Mouse (Mus musculus) erythroblast, embryonic 14.5 days (primary cell): ENCODE results near the gene Vti1a. TPM values are rescaled to one million over a fixed set of nuclear protein-coding genes. Genes with fewer than 3 reads are reported as not detected.

ENCODE experiments used
- H3K27me3 ChIP-seq: 2 replicates; pipeline ENCODE4 v1.6.1; 2012; ENCODE audit warnings: inconsistent platforms; ENCODE audit not compliant: control insufficient read depth
- H3K36me3 ChIP-seq: 2 replicates; pipeline ENCODE4 v1.6.1; 2012; ENCODE audit warnings: mild to moderate bottlenecking, inconsistent platforms; ENCODE audit not compliant: control insufficient read depth
- H3K4me1 ChIP-seq: 2 replicates; pipeline ENCODE4 v1.6.1; 2012; ENCODE audit warnings: inconsistent platforms; ENCODE audit not compliant: control insufficient read depth
- H3K4me3 ChIP-seq: replicated peaks from 2 replicates; pipeline ENCODE3; 2012; ENCODE audit warnings: moderate library complexity, mild to moderate bottlenecking, inconsistent platforms
- H3K9me3 ChIP-seq: 2 replicates; pipeline ENCODE4 v1.6.1; 2012; ENCODE audit warnings: low read length, inconsistent platforms, mixed read lengths; ENCODE audit not compliant: control insufficient read depth
- GATA1 ChIP-seq: IDR thresholded peaks from 2 replicates; pipeline ENCODE4 v1.6.1; 2012; ENCODE audit warnings: low read length, inconsistent platforms, mixed read lengths
- TAL1 ChIP-seq: IDR thresholded peaks from 3 replicates; pipeline ENCODE4 v1.6.1; 2012; ENCODE audit warnings: low read length, inconsistent platforms, mixed read lengths
- polyA plus RNA-seq: library from polyadenylated mRNA; stranded (reverse); fragments of >175 nt; gene quantifications from 2 replicates; pipeline ENCODE4 v1.2.3, GENCODE M21; 2012

Gene Vti1a
- polyA plus RNA-seq, 1 experiment = 1.0 TPM

GRCm38 (mm10) chr19:55641891-55642290 is 325.8 kb downstream of the Vti1a start:
- no peak for TF ChIP-seq TAL1
- no peak for TF ChIP-seq GATA1
- Histone ChIP-seq H3K27me3 (peaks cover 3% of the 10 kb centered on the region; the same call in 1 of the 2 replicates), H3K4me1 (no peaks in the 10 kb centered on the region; the same call in none of the 2 replicates), H3K4me3 (no peak overlapping the region), H3K9me3 (no peaks in the 10 kb centered on the region), H3K36me3 (no peaks in the 10 kb centered on the region)

GRCm38 (mm10) chr19:55642361-55642760 is 326.3 kb downstream of the Vti1a start:
- Histone ChIP-seq H3K4me1 (no peaks in the 10 kb centered on the region; the same call in none of the 2 replicates), H3K9me3 (no peaks in the 10 kb centered on the region), H3K27me3 (peaks cover 3% of the 10 kb centered on the region; the same call in 1 of the 2 replicates), H3K4me3 (no peak overlapping the region), H3K36me3 (no peaks in the 10 kb centered on the region)
- TF ChIP-seq GATA1 = no peak

- no peaks in the 10 kb centered on the region; the same call in none of the 2 replicates for H3K4me1 ChIP-seq
- TF ChIP-seq GATA1 (no peak), TAL1 (no peak)
- H3K4me3 ChIP-seq = peak overlapping the region; percentile 55
- no peaks in the 10 kb centered on the region for H3K9me3 ChIP-seq
- peaks cover 3% of the 10 kb centered on the region for H3K27me3 ChIP-seq
- H3K36me3 ChIP-seq = no peaks in the 10 kb centered on the region
These were observed 327.3 kb downstream of the Vti1a start for GRCm38 (mm10) chr19:55643288-55643901.

GRCm38 (mm10) chr19:55643931-55644330 is 327.8 kb downstream of the Vti1a start:
- peaks cover 5% of the 10 kb centered on the region for H3K27me3 ChIP-seq
- H3K4me3 ChIP-seq = peak overlapping the region; percentile 55
- TF ChIP-seq TAL1 (no peak), GATA1 (no peak)
- no peaks in the 10 kb centered on the region; the same call in none of the 2 replicates for H3K4me1 ChIP-seq
- H3K9me3 ChIP-seq = no peaks in the 10 kb centered on the region
- H3K36me3 ChIP-seq = no peaks in the 10 kb centered on the region

- Histone ChIP-seq H3K4me3 (no peak overlapping the region), H3K27me3 (peaks cover 5% of the 10 kb centered on the region), H3K9me3 (no peaks in the 10 kb centered on the region), H3K36me3 (no peaks in the 10 kb centered on the region), H3K4me1 (peaks cover 11% of the 10 kb centered on the region)
- no peak for TF ChIP-seq GATA1
- no peak for TF ChIP-seq TAL1
These were observed 333.3 kb downstream of the Vti1a start for GRCm38 (mm10) chr19:55649363-55649762.

- Histone ChIP-seq H3K4me3 (no peak overlapping the region), H3K9me3 (peaks cover 2% of the 10 kb centered on the region; the same call in 1 of the 2 replicates), H3K36me3 (no peaks in the 10 kb centered on the region), H3K4me1 (peaks cover 11% of the 10 kb centered on the region), H3K27me3 (peaks cover 5% of the 10 kb centered on the region; the same call in 1 of the 2 replicates)
- TF ChIP-seq GATA1 (no peak), TAL1 (no peak)
These were observed 334.9 kb downstream of the Vti1a start for GRCm38 (mm10) chr19:55651017-55651416.

- H3K27me3 ChIP-seq = peaks cover 5% of the 10 kb centered on the region; the same call in 1 of the 2 replicates
- TF ChIP-seq TAL1 = no peak
- TF ChIP-seq GATA1 = no peak
- H3K4me1 ChIP-seq = peaks cover 11% of the 10 kb centered on the region
- peaks cover 2% of the 10 kb centered on the region; the same call in 1 of the 2 replicates for H3K9me3 ChIP-seq
- no peaks in the 10 kb centered on the region for H3K36me3 ChIP-seq
- no peak overlapping the region for H3K4me3 ChIP-seq
These were observed 336.7 kb downstream of the Vti1a start for GRCm38 (mm10) chr19:55652693-55653265.

- H3K9me3 ChIP-seq = peaks cover 2% of the 10 kb centered on the region; the same call in 1 of the 2 replicates
- H3K4me3 ChIP-seq = no peak overlapping the region
- no peaks in the 10 kb centered on the region; the same call in 1 of the 2 replicates for H3K27me3 ChIP-seq
- H3K36me3 ChIP-seq = no peaks in the 10 kb centered on the region
- no peaks in the 10 kb centered on the region for H3K4me1 ChIP-seq
- TF ChIP-seq GATA1 = no peak
- no peak for TF ChIP-seq TAL1
These were observed 344.1 kb downstream of the Vti1a start for GRCm38 (mm10) chr19:55660165-55660564.

- Histone ChIP-seq H3K36me3 (no peaks in the 10 kb centered on the region), H3K9me3 (no peaks in the 10 kb centered on the region), H3K4me1 (no peaks in the 10 kb centered on the region), H3K4me3 (no peak overlapping the region), H3K27me3 (no peaks in the 10 kb centered on the region; the same call in 1 of the 2 replicates)
- no peak for TF ChIP-seq TAL1
- TF ChIP-seq GATA1 = no peak
These were observed 346.6 kb downstream of the Vti1a start for GRCm38 (mm10) chr19:55662521-55663223.
